Mouse (Mus musculus) left cerebral cortex, adult 8-10 months (tissue): ENCODE measurements around the gene Bahcc1. TPM values are rescaled to one million over a fixed set of nuclear protein-coding genes. Genes with fewer than 3 reads are reported as not detected.
A peak's percentile ranks its signal among the peaks of the same experiment; 100 is the strongest.

Experiments used
- DNase-seq, 2 experiments: peaks; one replicate each; pipeline ENCODE4 v3.0.0; 2022; ENCODE audit warnings: low spot score in 2 of 2
- total RNA-seq, 4 experiments: library from RNA; stranded (reverse); gene quantifications; 2 replicates each; pipeline ENCODE4 v1.2.4; 2022

The Bahcc1 gene
- total RNA-seq, 4 experiments from 2014 or later, result 20.8 to 23.0 (median 21.6) TPM

DNA sequence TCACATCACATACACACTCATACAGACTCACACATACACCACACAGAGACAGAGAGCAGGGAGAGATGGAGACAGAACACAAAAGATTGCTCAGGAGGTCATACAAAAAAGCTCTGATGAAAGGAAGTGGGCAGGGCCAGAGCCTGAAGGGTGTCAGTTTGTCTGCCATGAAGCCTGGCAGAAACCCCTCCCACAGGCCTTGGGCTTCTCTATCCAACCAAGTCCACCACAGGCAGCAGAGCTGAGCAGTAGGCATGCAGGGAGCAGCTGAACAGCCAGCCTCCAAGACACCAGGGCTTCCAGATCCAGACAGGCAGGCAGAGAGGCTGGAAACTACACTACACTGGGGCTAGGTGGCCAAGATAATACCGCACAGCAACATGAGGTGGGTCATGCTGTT, 61.0 kb downstream of the Bahcc1 start:
- DNase-seq, result no peak

- no peak for DNase-seq
These were observed 63.8 kb downstream of the Bahcc1 start for GRCm38 (mm10) chr11:120296305-120297144.

DNA sequence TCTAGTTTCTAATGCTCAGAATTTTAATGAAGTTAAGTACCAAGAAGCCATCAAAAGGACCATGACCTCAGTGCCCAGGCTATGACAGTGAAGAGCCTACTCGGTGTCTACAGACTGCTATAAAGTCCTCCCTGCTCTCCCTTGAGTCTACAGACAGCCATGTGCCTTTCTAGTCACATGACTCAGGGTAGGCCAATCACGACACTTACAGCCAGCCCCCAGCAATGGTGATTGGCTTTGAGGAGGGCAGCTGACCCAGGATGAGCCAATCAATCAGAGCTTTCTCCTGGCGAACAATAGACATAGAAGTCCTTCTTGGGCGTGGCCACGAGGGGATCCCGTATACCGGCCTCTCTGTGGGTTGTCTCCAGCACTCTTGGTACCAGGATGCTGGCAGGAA, 65.0 kb downstream of the Bahcc1 start:
- no peak for DNase-seq

- DNase-seq, result no peak
These were observed 65.8 kb downstream of the Bahcc1 start for GRCm38 (mm10) chr11:120298441-120299141.

- DNase-seq, result no peak
These were observed 66.7 kb downstream of the Bahcc1 start for GRCm38 (mm10) chr11:120299484-120299883.

- no peak for DNase-seq
These were observed 70.4 kb downstream of the Bahcc1 start for GRCm38 (mm10) chr11:120303119-120303518.

DNA sequence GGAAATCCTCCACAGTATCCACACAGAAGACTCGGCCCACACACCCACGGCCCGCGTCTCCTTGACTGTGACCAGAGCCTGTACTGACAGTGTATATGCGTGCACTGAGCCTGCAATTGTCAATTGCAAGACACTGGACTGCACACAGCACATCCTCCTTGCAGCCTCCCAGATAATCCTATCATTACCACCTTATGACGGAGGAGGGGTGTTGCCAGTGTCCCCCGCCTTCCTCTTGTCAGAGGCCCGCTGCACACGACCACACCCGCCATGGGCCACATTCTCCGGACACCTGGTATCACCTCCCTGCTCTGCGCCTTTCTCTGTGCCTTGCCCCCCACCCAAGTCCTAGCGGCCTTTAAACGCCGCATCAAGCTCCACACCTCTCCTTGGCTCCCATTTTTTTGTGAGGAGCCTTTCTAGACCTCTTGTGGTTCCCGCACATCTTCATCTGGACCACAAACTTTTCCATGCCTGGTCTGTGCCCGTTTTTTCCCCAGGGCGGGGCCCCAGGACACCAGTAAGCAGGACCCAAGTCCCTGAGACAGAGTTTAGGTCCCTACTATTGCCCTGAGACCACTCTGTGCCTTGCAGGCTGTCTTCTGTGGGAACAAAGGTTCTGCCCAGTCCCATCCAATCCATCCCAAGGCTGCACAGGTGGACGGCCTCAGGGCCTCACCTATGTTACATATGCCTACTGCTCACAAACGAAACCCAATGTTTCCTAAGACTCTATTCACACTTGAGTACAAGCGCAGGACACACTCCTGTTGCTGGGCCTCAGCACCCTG, 71.0 kb downstream of the Bahcc1 start:
- no peak for DNase-seq

- no peak for DNase-seq
These were observed 71.6 kb downstream of the Bahcc1 start for GRCm38 (mm10) chr11:120304350-120304694.

GRCm38 (mm10) chr11:120304886-120305534, 72.3 kb downstream of the Bahcc1 start:
- peak; percentile 71 to 80 for DNase-seq

DNA sequence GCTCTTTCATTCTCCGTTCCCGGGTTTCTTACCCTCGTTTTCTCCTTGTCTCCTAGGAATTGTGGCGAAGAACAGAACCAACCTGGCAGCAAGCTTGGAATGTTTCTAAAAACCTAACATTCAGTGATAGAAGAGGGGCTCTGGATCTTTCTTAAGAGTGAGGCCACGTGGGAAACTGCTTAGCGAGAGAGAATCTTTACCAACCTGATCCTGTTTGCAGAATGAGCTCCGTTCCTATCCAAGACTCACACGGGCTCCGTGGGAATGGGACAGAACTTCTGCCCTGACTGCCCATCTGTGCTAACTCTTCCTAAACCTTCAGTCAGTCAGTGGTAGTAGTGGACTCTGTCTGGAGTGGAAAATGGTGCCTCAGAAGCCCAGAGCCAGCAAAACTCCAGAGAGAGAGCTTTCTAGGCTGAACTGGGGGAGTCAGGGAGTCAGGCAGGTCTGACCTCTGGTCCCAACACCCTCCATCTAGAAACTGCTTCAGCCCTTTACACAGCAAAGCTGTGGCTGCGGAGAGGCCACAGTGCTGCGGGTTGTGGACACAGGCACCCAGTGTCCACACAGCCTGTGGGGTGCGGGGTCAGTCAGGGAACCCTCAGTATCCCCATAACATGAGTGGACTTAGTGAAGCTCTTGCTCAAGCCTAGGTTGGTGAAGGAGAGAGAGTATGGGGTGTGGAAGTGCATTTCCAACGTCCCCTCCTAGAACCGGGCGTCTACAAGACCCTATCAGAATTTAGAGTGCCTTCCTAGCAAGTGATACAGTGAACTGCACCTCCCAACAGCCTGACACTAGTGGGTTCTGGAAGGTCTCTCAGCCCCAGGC, 73.0 kb downstream of the Bahcc1 start:
- DNase-seq, result no peak

DNA sequence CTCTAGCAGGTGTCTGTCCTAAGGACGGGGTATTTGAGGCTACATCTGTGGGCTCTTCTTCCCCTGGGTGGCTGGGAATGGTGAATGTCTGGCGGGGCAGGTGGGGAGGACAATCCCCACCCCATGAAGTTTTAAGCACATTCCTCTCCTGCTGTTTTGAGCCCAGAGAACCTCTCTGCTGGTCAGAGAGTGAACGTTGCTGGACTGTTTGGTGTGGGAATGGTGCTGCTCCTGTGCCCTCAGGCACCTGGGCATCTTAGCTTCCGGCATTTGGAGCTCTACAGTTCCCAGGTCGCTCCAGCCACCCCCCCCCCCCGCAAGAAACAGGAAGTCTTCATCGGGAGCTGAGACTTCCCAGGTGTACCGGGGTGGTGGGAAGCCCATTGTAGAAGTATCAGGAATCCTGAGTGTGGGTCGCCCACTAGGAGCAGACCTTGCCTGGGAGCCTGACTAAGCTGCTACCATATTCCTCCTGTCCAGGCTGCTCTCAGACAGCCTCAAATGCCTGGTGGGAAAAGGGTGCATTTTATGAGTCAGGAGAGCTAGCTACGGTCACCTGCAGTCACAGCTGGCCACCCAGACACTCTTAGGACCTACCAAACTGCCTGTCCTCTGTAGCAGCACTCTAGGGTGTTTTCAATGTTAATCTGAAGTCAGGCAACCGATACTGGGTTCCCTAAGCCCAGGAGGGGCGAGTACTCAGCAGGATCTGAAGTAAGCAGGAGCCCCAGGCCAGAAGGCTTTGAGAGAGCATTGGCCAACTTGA, 73.8 kb downstream of the Bahcc1 start:
- no peak for DNase-seq

DNA sequence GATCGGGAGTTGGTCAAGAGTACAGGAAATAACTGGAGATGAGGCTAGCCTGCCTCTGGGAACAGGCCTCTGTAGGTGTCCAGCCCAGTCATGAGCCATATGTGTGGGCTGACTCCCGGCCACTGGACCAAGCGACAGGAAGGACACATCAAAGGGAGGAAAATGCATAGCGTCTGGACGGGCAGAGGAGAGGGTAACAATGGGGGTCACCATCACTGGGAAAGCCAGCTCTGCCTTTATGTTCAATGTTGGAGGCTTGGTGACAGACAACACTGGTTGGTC, 74.3 kb downstream of the Bahcc1 start:
- DNase-seq, result no peak

DNA sequence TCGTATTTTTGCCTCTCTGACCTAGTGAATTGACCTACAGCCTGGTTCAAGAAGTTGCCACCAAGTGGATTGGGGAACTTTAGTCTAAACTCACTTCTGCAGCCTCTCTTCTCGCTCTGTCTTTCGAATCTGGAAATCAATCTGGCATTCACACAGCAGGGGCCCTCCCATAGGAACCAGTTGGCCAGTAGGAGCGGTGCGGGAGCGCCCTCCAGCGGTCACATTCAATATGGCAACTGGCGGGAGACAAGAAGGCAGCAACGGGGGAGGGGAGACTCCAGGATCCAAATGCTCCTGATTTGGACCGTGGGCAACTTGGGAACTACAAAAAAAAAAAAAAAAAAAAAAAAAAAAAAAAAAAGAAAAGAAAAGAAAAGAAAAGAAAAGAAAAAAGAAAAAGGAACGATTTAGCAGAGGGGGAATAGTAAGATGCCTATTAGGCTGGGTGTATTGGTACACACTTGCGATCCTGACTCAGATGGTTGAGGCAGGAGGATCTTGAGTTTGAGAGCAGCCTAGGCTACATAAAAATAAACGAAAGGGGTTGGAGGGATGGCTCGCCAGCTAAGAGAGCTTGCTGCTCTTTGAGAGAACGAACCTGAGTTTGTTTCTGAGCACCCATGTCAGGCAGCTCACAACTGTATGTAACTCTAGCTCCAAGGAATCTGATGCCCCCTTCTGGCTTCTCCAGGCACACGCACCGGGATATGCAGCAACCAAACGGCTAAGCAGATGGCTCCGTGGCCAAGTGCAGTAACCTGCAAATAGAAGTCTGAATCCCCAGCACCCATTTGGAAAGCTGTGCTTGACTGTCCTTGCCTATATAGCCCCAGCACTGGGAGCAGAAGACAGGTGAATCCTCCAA, 75.1 kb downstream of the Bahcc1 start:
- peak; percentile 85 to 99 for DNase-seq

DNA sequence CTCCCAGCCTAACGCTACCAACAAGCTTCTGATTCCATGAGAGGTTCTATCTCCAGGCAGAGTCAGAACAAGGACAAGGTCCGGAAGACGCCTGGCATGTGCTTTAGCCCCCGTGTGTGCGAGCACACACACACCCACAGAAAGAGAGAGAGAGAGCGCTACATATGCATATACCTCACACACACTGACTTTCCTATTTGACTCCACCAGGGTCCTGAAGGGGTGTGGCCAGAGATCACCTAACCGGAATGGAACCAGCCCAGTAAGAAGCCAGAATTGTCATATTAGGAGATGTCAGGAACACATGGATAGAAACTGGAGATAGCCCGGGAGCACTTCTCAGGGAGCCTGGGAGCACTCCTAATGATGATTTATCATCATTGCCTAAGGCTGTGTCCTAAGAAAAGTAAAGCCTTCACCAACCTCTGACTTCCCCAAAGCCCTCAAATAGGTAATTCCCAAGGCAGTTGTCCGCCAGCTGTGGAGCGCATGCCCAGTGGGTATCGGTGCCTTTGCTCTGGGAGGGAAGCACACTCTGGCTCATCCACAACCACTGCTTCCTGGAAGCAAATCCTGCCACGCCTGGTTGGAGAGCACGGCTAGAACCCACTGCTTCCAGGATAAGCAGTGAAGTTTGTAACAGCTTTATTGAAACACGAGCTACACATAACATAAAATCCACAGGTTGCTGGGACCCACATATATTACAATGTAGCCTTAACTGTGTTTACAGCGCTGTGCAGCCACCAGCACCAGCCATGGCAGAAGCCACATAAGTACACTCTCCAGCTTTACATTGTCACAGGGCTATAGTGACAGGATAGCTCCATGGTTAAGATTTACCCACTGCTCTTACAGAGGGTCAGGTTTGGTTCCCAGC, 75.9 kb downstream of the Bahcc1 start:
- peak in 1 of 2 experiments; percentile 3 for DNase-seq

- peak; percentile 76 to 93 for DNase-seq
These were observed 78.1 kb downstream of the Bahcc1 start for GRCm38 (mm10) chr11:120310813-120311312.

GRCm38 (mm10) chr11:120311561-120311960, 78.8 kb downstream of the Bahcc1 start:
- peak in 1 of 2 experiments; percentile 15 for DNase-seq

- DNase-seq, result peak in 1 of 2 experiments; percentile 4
These were observed 79.3 kb downstream of the Bahcc1 start for GRCm38 (mm10) chr11:120312069-120312468.
